Mouse (Mus musculus): ENCODE results near the gene Kcnt2.

GRCm38 (mm10) chr1:140624918-140625317 is 379.0 kb downstream of the Kcnt2 start:
- TF ChIP-seq POLR2A (IDR thresholded peaks at IDR 0.05; ENCODE audit: low read depth, low read length) (no peak), ELF1 (IDR thresholded peaks at IDR 0.05; ENCODE audit: low read depth, low read length) (no peak), CTCF (conservative IDR thresholded peaks at IDR 0.05 in 1 of 2, IDR thresholded peaks at IDR 0.05 in 1 of 2; ENCODE audit: low read depth in 2 of 2, low read length in 2 of 2) (no peak), JUND (conservative IDR thresholded peaks at IDR 0.05; ENCODE audit: low read depth, low read length) (no peak), MAX (IDR thresholded peaks at IDR 0.05; ENCODE audit: low read length) (no peak), JUN (IDR thresholded peaks at IDR 0.05; ENCODE audit: insufficient read depth, low read depth, low read length) (no peak), EP300 (IDR thresholded peaks at IDR 0.05; ENCODE audit: low read length) (no peak), TCF12 (IDR thresholded peaks at IDR 0.05; ENCODE audit: low read depth, low read length) (no peak), USF2 (conservative IDR thresholded peaks at IDR 0.05; ENCODE audit: low read depth, low read length) (no peak), IRF4 (IDR thresholded peaks at IDR 0.05; ENCODE audit: low read depth, low read length) (no peak), RAD21 (IDR thresholded peaks at IDR 0.05; ENCODE audit: low read depth, low read length) (no peak), ZMIZ1 (IDR thresholded peaks at IDR 0.05; ENCODE audit: low read depth, low read length) (no peak), ETS1 (conservative IDR thresholded peaks at IDR 0.05; ENCODE audit: low read depth, low read length) (no peak)

Data from CH12.LX (cell line).